Mouse (Mus musculus): ENCODE measurements around the gene Gm128. TPM values are rescaled to one million over a fixed set of nuclear protein-coding genes. Genes with fewer than 3 reads are reported as not detected.

Gm128 gene
- polyA plus RNA-seq, 1 experiment from 2014 or later: 0.45 TPM

DNA sequence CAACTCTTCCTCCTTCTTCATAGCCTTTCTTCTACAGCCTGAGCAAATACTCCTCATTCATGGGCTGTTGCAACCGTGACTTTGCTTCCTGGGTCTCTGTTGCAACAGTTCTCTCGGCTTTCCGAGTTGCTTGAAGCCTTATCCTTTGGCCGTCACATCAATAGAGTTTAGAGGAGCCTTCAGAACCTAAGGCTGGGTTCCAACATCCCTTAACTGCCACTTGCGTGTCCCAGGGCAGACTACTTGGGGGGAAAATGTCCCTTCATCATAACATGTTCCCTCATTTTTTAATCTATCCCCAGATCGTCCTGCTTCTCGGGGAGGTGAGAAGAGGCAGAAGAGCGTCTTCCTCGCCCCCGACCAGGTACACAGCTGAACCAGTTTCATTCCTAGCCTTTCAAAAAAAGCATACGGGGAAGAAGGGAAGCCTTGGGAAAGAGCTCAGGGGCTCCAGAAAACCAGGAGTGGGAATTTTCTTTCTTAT lies 41.0 kb upstream of the Gm128 start:
- H3K9me3 ChIP-seq: no peaks in the 10 kb centered on the region
- DNase-seq (ENCODE audit: low spot score): no peak
- H3K4me1 ChIP-seq: peaks cover 33% of the 10 kb centered on the region
- peak overlapping the region; percentile 96 for H3K27ac ChIP-seq (replicated peaks)
- no peaks in the 10 kb centered on the region for H3K27me3 ChIP-seq (replicated peaks; ENCODE audit: low read depth, poor library complexity, severe bottlenecking)
- H3K36me3 ChIP-seq (replicated peaks): peaks cover 5% of the 10 kb centered on the region
- WGBS: under 1% methylated on average over 11 of the region's 11 CpGs
- H3K4me3 ChIP-seq: peak overlapping the region; percentile 80

DNA sequence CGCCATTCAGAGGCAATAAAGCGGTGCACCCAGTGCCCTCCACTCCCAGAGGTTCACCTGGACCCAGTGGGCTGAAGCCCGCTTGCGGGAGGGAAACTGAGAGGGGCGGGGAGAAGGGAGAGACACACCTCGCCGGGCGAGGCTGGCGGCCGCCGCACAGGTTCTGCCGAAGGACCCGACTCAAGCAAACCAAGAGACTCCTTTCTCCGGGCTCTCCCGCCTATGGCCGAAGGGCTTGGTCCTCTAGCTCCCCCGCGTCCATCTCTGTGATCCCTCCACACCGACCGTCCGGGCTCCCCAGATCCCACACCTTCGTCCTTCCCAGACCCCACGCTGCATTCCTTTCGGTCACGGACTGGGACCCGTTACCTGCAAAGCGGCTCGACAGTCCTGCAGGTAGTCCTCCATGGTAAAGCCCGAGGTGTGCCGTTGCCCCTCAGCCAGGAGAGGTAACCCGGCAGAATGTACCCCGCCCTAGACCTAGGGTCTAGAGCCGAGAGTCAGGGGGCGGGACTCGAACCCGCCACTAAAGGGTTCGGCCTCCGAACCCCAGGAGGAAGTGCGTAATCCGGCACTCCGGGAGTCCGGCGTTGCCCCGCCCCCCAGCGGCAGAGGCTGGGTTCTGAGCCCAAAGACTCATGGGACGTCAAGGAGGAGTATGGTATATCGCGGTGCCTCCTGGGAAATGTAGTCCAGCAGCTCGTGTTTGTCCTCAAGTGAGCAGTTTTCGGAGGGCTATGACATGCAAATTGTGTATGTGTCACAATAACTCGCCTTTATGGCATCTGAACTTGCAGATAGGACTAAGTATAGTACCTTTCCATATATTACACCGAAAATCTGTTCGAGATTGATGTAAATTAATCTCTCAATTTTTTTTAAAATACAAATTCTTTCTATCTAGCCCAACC lies 40.1 kb upstream of the Gm128 start, which contains the start of the genes Mindy1 and Prune1:
TSS of gene Mindy1 (plus strand) at position 130 of the 911 bp plus-strand sequence.
TSS of gene Prune1 (minus strand) at position 861 of the 911 bp plus-strand sequence.
- Histone ChIP-seq H3K27ac (replicated peaks) (peak within 1 kb of the TSS; percentile 96), H3K9me3 (no peaks in the 10 kb centered on the region), H3K4me1 (peaks cover 33% of the 10 kb centered on the region), H3K27me3 (replicated peaks; ENCODE audit: low read depth, poor library complexity, severe bottlenecking) (no peaks in the 10 kb centered on the region), H3K4me3 (peak within 1 kb of the TSS; percentile 80), H3K36me3 (replicated peaks) (peaks cover 3% of the 10 kb centered on the region; the same call in 1 of the 2 replicates)
- peak; percentile 98 for DNase-seq (ENCODE audit: low spot score)
- WGBS: under 1% methylated on average over 53 of the region's 53 CpGs

- peaks cover 30% of the 10 kb centered on the region for H3K4me1 ChIP-seq
- WGBS: 28% methylated on average over 8 of the region's 8 CpGs
- H3K9me3 ChIP-seq: no peaks in the 10 kb centered on the region
- peaks cover 3% of the 10 kb centered on the region; the same call in 1 of the 2 replicates for H3K36me3 ChIP-seq (replicated peaks)
- peak overlapping the region; percentile 80 for H3K4me3 ChIP-seq
- DNase-seq (ENCODE audit: low spot score): peak; percentile 32
- no peaks in the 10 kb centered on the region for H3K27me3 ChIP-seq (replicated peaks; ENCODE audit: low read depth, poor library complexity, severe bottlenecking)
- H3K27ac ChIP-seq (replicated peaks): peak overlapping the region; percentile 96
Measured at GRCm38 (mm10) chr3:95280747-95281146, 39.3 kb upstream of the Gm128 start.

GRCm38 (mm10) chr3:95277149-95277551 lies 35.8 kb upstream of the Gm128 start:
- H3K27ac ChIP-seq (replicated peaks): no peak overlapping the region
- H3K4me3 ChIP-seq: no peak overlapping the region
- WGBS: 93% methylated on average over 1 of the region's 1 CpGs
- no peaks in the 10 kb centered on the region for H3K27me3 ChIP-seq (replicated peaks; ENCODE audit: low read depth, poor library complexity, severe bottlenecking)
- peaks cover 14% of the 10 kb centered on the region for H3K36me3 ChIP-seq (replicated peaks)
- DNase-seq (ENCODE audit: low spot score): no peak
- peaks cover 10% of the 10 kb centered on the region for H3K4me1 ChIP-seq
- H3K9me3 ChIP-seq: no peaks in the 10 kb centered on the region

- Histone ChIP-seq H3K9me3 (no peaks in the 10 kb centered on the region), H3K4me3 (no peak overlapping the region), H3K36me3 (replicated peaks) (peaks cover 14% of the 10 kb centered on the region), H3K27me3 (replicated peaks; ENCODE audit: low read depth, poor library complexity, severe bottlenecking) (no peaks in the 10 kb centered on the region), H3K4me1 (peaks cover 9% of the 10 kb centered on the region), H3K27ac (replicated peaks) (no peak overlapping the region)
- 73% methylated on average over 5 of the region's 5 CpGs for WGBS
- DNase-seq (ENCODE audit: low spot score): no peak
Measured at GRCm38 (mm10) chr3:95276428-95276934, 35.1 kb upstream of the Gm128 start.

- no peak for DNase-seq (ENCODE audit: low spot score)
- H3K27ac ChIP-seq (replicated peaks): no peak overlapping the region
- 82% methylated on average over 6 of the region's 6 CpGs for WGBS
- peaks cover 14% of the 10 kb centered on the region for H3K36me3 ChIP-seq (replicated peaks)
- no peaks in the 10 kb centered on the region for H3K4me1 ChIP-seq
- H3K4me3 ChIP-seq: no peak overlapping the region
- no peaks in the 10 kb centered on the region for H3K9me3 ChIP-seq
- no peaks in the 10 kb centered on the region for H3K27me3 ChIP-seq (replicated peaks; ENCODE audit: low read depth, poor library complexity, severe bottlenecking)
Measured at GRCm38 (mm10) chr3:95275161-95275560, 33.8 kb upstream of the Gm128 start.

DNA sequence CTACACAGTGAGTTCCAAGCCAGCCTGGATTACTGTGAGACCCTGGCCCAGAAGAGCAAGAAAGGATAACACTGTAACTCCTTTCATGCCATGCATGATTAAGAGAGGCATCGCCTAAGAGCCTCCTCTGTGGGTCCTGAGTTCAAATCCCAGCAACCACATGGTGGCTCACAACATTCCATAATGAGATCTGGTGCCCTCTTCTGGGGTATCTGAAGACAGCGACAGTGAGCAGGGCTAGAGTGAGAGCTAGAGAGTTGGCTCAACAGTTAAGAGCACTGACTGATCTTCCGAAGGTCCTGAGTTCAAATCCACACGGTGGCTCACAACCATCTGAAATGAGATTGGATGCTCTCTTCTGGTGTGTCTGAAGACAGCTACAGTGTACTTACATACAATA lies 33.1 kb upstream of the Gm128 start:
- no peaks in the 10 kb centered on the region for H3K9me3 ChIP-seq
- H3K4me1 ChIP-seq: no peaks in the 10 kb centered on the region
- no peak overlapping the region for H3K27ac ChIP-seq (replicated peaks)
- WGBS: 93% methylated on average over 4 of the region's 4 CpGs
- H3K4me3 ChIP-seq: no peak overlapping the region
- no peak for DNase-seq (ENCODE audit: low spot score)
- H3K36me3 ChIP-seq (replicated peaks): peaks cover 18% of the 10 kb centered on the region
- no peaks in the 10 kb centered on the region for H3K27me3 ChIP-seq (replicated peaks; ENCODE audit: low read depth, poor library complexity, severe bottlenecking)

DNA sequence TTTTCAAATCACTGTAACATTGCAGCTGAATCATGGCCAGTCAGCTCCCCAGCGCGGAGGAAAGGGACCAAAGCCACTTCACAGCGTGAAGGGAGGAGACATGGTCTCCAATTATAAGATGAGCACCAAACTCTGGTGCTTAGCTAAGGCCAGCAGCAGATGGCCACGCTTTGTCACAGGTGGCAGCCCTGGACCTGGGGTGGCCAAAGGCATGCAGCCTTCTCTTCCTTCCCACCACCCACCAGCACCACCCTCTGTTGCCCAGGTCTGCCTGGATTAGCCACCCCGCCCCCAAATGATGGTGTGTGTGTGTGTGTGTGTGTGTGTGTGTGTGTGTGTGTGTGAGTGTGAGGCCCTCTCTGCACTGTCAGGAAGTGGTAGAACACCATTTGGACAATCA lies 32.1 kb upstream of the Gm128 start:
- 90% methylated on average over 5 of the region's 5 CpGs for WGBS
- no peaks in the 10 kb centered on the region for H3K4me1 ChIP-seq
- H3K36me3 ChIP-seq (replicated peaks): peaks cover 25% of the 10 kb centered on the region
- DNase-seq (ENCODE audit: low spot score): no peak
- H3K27me3 ChIP-seq (replicated peaks; ENCODE audit: low read depth, poor library complexity, severe bottlenecking): no peaks in the 10 kb centered on the region
- H3K27ac ChIP-seq (replicated peaks): no peak overlapping the region
- no peaks in the 10 kb centered on the region for H3K9me3 ChIP-seq
- no peak overlapping the region for H3K4me3 ChIP-seq

DNA sequence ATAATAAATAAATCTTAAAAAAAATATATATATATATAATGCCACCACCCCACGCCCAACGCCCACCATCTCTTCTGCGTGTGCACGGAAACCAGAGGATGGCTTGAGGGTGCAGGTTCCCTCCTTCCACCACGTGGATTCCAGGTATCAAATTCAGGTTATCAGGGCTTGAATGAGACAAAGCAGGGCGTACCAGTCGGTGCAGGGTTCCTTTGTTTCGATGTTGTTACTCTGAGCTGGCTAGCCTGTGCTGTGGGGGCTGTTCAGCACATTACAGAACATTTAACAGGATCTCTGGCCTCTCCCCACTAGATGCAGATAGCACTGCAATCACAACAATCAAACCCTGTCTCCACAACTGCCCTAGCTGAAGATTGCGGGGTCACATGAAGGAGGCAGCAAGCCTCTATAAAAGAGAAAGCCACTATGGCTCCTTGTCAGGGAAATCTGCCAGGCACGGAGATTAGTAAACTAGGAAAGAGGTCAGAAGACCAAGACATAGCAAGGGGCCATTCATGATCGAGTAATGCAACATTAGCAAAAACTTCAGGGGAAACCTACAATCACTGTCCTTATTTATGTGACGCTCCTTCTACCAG lies 29.5 kb upstream of the Gm128 start:
- DNase-seq (ENCODE audit: low spot score): no peak
- Histone ChIP-seq H3K4me3 (no peak overlapping the region), H3K36me3 (replicated peaks) (peaks cover 50% of the 10 kb centered on the region), H3K27ac (replicated peaks) (no peak overlapping the region), H3K27me3 (replicated peaks; ENCODE audit: low read depth, poor library complexity, severe bottlenecking) (no peaks in the 10 kb centered on the region), H3K9me3 (no peaks in the 10 kb centered on the region), H3K4me1 (no peaks in the 10 kb centered on the region)
- WGBS: 86% methylated on average over 12 of the region's 12 CpGs

- Histone ChIP-seq H3K9me3 (no peaks in the 10 kb centered on the region), H3K27me3 (replicated peaks; ENCODE audit: low read depth, poor library complexity, severe bottlenecking) (no peaks in the 10 kb centered on the region), H3K27ac (replicated peaks) (no peak overlapping the region), H3K4me3 (no peak overlapping the region), H3K36me3 (replicated peaks) (peaks cover 52% of the 10 kb centered on the region), H3K4me1 (no peaks in the 10 kb centered on the region)
- 93% methylated on average over 5 of the region's 5 CpGs for WGBS
- no peak for DNase-seq (ENCODE audit: low spot score)
Measured at GRCm38 (mm10) chr3:95269789-95270188, 28.4 kb upstream of the Gm128 start.

DNA sequence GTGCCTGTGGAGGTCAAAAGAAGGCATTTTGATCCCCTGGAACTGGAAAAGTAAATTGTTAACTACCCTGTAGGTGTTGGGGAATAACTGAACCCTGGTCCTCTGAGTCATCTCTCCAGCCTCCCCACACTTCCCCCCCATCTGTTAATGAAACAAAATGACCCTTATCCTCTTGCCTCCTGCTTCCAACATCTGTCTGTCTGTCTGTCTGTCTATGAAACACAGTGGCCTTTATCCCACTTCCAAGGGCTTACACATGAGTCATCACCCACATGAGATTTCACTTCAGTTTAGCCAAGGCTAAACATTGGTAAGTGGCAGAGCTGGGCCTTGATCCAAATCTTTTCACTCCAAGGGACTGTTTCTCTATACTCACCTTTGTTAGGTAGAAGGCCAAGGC lies 26.5 kb upstream of the Gm128 start:
- Histone ChIP-seq H3K27ac (replicated peaks) (no peak overlapping the region), H3K4me3 (no peak overlapping the region), H3K36me3 (replicated peaks) (peaks cover 65% of the 10 kb centered on the region), H3K27me3 (replicated peaks; ENCODE audit: low read depth, poor library complexity, severe bottlenecking) (no peaks in the 10 kb centered on the region), H3K9me3 (no peaks in the 10 kb centered on the region), H3K4me1 (peaks cover 6% of the 10 kb centered on the region)
- no peak for DNase-seq (ENCODE audit: low spot score)

DNA sequence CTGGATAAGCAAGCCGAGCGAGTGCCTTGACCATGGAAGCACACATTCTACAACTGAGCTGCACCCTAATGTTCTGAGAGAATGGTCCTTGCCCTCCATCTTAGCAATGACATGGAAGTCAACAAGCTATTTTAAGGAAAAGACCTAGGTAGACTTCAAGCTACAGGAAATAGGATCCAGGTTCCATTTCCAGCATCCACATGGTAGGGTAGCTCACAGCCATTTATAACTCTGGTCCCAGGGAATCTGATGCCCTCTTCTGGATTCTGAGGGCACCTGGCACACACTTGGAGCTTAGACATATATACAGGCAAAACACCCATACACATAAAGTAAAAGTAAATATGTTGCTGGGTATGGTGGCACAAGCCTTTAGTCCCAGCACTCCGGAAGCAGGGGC lies 24.7 kb upstream of the Gm128 start:
- Histone ChIP-seq H3K4me1 (peaks cover 6% of the 10 kb centered on the region), H3K27me3 (replicated peaks; ENCODE audit: low read depth, poor library complexity, severe bottlenecking) (no peaks in the 10 kb centered on the region), H3K9me3 (no peaks in the 10 kb centered on the region), H3K36me3 (replicated peaks) (peaks cover 83% of the 10 kb centered on the region), H3K4me3 (no peak overlapping the region), H3K27ac (replicated peaks) (no peak overlapping the region)
- WGBS: 93% methylated on average over 3 of the region's 3 CpGs
- no peak for DNase-seq (ENCODE audit: low spot score)

All from embryonic facial prominence, embryonic 10.5 days (tissue).